Mouse (Mus musculus): ENCODE measurements around the gene Hist1h2aa. TPM values are rescaled to one million over a fixed set of nuclear protein-coding genes. Genes with fewer than 3 reads are reported as not detected.

The Hist1h2aa gene
- total RNA-seq, 2 experiments from 2014 or later: not detected

- no peak for DNase-seq
These were observed 12.0 kb downstream of the Hist1h2aa start for GRCm38 (mm10) chr13:23946254-23946653.

- DNase-seq: no peak
These were observed 15.4 kb downstream of the Hist1h2aa start for GRCm38 (mm10) chr13:23949484-23950246.

- peak; percentile 7 for DNase-seq
These were observed 16.7 kb downstream of the Hist1h2aa start for GRCm38 (mm10) chr13:23950928-23951327.

GRCm38 (mm10) chr13:23959776-23960175, 25.5 kb downstream of the Hist1h2aa start:
- DNase-seq: no peak

GRCm38 (mm10) chr13:23964909-23965308, 30.6 kb downstream of the Hist1h2aa start:
- no peak for DNase-seq

GRCm38 (mm10) chr13:23971870-23972269, 37.6 kb downstream of the Hist1h2aa start:
- no peak for DNase-seq

- DNase-seq: no peak
These were observed 38.0 kb downstream of the Hist1h2aa start for GRCm38 (mm10) chr13:23972271-23972670.

Small RNA genes lying within 50 kb of the gene (microRNA-seq; reads per million reads assigned to microRNA genes)
- 0 reads per million in 2 experiments for gene Gm44344

Other genes starting within 250 kb of the Hist1h2aa start
- under 1 TPM; 0.59 to 0.63 TPM for gene Hist1h1t, start 238.6 kb upstream of the Hist1h2aa start, total RNA-seq (2021)
- 100 to 1,000 TPM; 153 to 157 TPM for gene Hist1h4c, start 236.0 kb upstream of the Hist1h2aa start, total RNA-seq (2021)
- gene Hfe, start 223.6 kb upstream of the Hist1h2aa start, total RNA-seq (2021): 1 to 10 TPM; 8.1 to 9.5 TPM
- gene Hist1h1c, start 195.7 kb upstream of the Hist1h2aa start, total RNA-seq (2021): 100 to 1,000 TPM; 361 to 459 TPM
- gene Hist1h3c, start 188.9 kb upstream of the Hist1h2aa start, total RNA-seq (2021): 10 to 100 TPM; 86.2 to 86.5 TPM
- 100 to 1,000 TPM; 106 to 125 TPM for gene Hist1h2bb, start 187.7 kb upstream of the Hist1h2aa start, total RNA-seq (2021)
- gene Hist1h2ab, start 183.3 kb upstream of the Hist1h2aa start, total RNA-seq (2021): 100 to 1,000 TPM; 187 to 217 TPM
- gene Hist1h3b, start 182.2 kb upstream of the Hist1h2aa start, total RNA-seq (2021): 100 to 1,000 TPM; 213 to 261 TPM
- gene Hist1h4b, start 177.4 kb upstream of the Hist1h2aa start, total RNA-seq (2021): 100 to 1,000 TPM; 131 to 149 TPM
- gene Hist1h4a, start 173.2 kb upstream of the Hist1h2aa start, total RNA-seq (2021): 100 to 1,000 TPM; 140 to 160 TPM
- 100 to 1,000 TPM; 159 to 176 TPM for gene Hist1h3a, start 172.1 kb upstream of the Hist1h2aa start, total RNA-seq (2021)
- gene Hist1h1a, start 170.8 kb upstream of the Hist1h2aa start, total RNA-seq (2021): 100 to 1,000 TPM; 124 to 147 TPM
- not detected for gene Trim38, start 164.5 kb upstream of the Hist1h2aa start, total RNA-seq (2021)
- under 1 TPM in 1 of 2 experiments, not detected in 1; 0.11 TPM for gene Slc17a2, start 127.5 kb upstream of the Hist1h2aa start, total RNA-seq (2021)
- gene Slc17a3, start 95.0 kb upstream of the Hist1h2aa start, total RNA-seq (2021): under 1 TPM in 1 of 2 experiments, not detected in 1; 0.07 TPM
- gene Slc17a1, start 66.7 kb upstream of the Hist1h2aa start, total RNA-seq (2021): not detected
- gene Slc17a4, start 19.5 kb upstream of the Hist1h2aa start, total RNA-seq (2021): not detected
- not detected for gene Hist1h2ba, start 306 bp upstream of the Hist1h2aa start, total RNA-seq (2021)
- not detected for gene Scgn, start 56.8 kb downstream of the Hist1h2aa start, total RNA-seq (2021)

Data from gastrocnemius, postnatal 10 days (tissue).